Mouse (Mus musculus): Measurements from ENCODE around the gene Itgb3bp.

Gene Itgb3bp

GRCm38 (mm10) chr4:99724331-99724730 is 205.3 kb downstream of the Itgb3bp start:
- no peak for DNase-seq (ENCODE audit: low spot score in 2 of 2)

GRCm38 (mm10) chr4:99717905-99718304 is 211.7 kb downstream of the Itgb3bp start:
- no peak for DNase-seq (ENCODE audit: low spot score in 2 of 2)

- no peak for DNase-seq (ENCODE audit: low spot score in 2 of 2)
Observed at GRCm38 (mm10) chr4:99715783-99716416, 213.7 kb downstream of the Itgb3bp start.
